Mouse (Mus musculus): Measurements from ENCODE around the gene 1110051M20Rik.

DNA sequence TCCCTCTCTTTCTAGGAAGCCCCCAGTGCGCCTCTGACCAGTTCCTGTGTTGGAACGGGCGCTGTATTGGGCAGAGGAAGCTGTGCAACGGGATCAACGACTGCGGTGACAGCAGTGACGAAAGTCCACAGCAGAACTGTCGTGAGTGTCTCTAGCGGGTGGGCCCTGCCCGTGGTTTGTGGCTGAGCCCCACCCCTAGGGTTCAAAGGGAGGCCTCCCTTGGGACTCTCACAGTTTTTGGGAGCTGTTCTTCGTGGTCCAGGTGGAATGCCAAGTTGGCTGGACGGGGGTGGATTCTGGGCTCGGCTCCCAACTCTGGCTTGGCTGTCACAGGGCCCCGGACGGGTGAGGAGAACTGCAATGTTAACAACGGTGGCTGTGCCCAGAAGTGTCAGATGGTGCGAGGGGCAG lies 31.8 kb upstream of the 1110051M20Rik start:
- TF ChIP-seq CTCF (IDR thresholded peaks at IDR 0.05; ENCODE audit: insufficient read depth, low read length) = no peak
- no peak for TF ChIP-seq POLR2A (IDR thresholded peaks at IDR 0.05; ENCODE audit: borderline replicate concordance, extremely low read depth, low read depth, low read length)
